Mouse (Mus musculus) gastrocnemius, postnatal 25 days (tissue): ENCODE measurements around the gene Col6a2. TPM values are rescaled to one million over a fixed set of nuclear protein-coding genes. Genes with fewer than 3 reads are reported as not detected.
A peak's percentile ranks its signal among the peaks of the same experiment; 100 is the strongest.

Experiments used
- DNase-seq: peaks from one replicate; pipeline ENCODE4 v3.0.0; 2022
- total RNA-seq, 2 experiments: library from RNA; stranded (reverse); gene quantifications; 1 replicate in 1 of 2; 2 replicates in 1 of 2; pipeline ENCODE4 v1.2.3; 2021

Gene Col6a2
- total RNA-seq, 2 experiments from 2014 or later, result 94.9 to 118 TPM

- no peak for DNase-seq
Measured at GRCm38 (mm10) chr10:76636601-76637000, 13.2 kb upstream of the Col6a2 start.

- DNase-seq, result peak; percentile 74
Measured at GRCm38 (mm10) chr10:76636026-76636425, 12.6 kb upstream of the Col6a2 start.

GRCm38 (mm10) chr10:76634584-76634983 lies 11.2 kb upstream of the Col6a2 start:
- DNase-seq, result no peak

GRCm38 (mm10) chr10:76634094-76634571 lies 10.7 kb upstream of the Col6a2 start:
- no peak for DNase-seq

GRCm38 (mm10) chr10:76632630-76633029 lies 9.2 kb upstream of the Col6a2 start:
- no peak for DNase-seq

DNA sequence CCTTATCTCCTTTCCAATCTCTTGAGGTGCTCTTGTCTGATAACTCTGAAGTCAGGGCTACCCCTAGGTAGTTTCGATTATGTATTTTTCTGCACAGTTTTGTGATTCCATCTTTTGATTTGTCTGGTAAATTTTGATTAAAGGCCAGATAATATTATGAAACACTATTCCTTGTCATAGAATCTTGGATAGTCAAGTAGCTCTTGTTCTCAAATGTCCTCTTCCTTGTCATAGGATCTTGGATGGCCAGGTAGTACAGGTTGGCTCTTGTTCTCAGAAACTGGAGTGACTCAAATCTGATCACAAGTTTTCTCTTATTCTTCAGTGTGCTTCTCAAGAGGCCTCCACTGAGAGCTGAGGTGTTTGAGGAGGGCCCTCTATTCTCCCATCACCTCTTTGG lies 7.2 kb upstream of the Col6a2 start:
- no peak for DNase-seq

- no peak for DNase-seq
Measured at GRCm38 (mm10) chr10:76627714-76628113, 4.3 kb upstream of the Col6a2 start.

- no peak for DNase-seq
Measured at GRCm38 (mm10) chr10:76624903-76625302, 1.5 kb upstream of the Col6a2 start.

GRCm38 (mm10) chr10:76623734-76624133 lies 304 bp upstream of the Col6a2 start:
- DNase-seq, result no peak

DNA sequence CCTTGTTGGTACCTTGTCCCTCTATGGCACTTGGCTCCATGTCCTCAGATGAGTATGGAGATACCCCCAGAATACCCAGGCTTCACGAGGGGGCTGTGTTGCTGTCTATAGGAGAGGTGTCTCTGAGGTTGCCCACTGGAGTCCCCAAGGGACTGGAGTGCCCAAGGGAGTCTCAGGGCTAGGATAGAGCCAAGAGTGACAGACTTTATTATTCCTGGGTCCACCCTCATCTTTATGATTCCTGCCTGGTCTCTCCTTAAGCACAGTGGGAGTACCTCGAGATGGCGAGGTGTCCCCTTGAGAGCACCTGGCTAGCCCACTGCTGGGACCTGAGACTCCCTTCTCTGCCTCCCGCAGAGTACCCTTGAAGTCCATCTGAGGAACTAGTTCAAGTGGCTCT lies 1.0 kb downstream of the Col6a2 start:
- DNase-seq, result no peak

DNA sequence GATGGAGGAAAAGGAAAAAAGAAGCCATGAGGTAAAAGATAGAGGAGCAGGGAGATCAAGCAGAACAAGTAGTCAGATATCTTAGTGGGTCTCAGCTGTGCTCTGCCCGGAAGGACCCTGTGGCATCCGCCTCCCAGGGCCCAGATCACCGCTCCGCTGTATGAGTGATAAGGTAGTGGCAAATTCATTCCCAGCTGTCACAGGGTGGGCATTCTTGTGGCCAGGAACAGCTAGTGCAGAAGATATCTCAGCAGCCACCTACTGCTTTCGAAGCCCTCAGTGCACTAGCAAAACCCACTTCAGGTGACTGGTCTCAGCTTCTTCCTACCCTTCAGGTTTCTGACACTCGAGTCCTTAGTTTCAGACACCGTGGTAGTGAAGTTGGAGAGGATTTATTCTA lies 11.0 kb downstream of the Col6a2 start:
- DNase-seq, result no peak

- DNase-seq, result no peak
Measured at GRCm38 (mm10) chr10:76602690-76603089, 20.7 kb downstream of the Col6a2 start.

DNA sequence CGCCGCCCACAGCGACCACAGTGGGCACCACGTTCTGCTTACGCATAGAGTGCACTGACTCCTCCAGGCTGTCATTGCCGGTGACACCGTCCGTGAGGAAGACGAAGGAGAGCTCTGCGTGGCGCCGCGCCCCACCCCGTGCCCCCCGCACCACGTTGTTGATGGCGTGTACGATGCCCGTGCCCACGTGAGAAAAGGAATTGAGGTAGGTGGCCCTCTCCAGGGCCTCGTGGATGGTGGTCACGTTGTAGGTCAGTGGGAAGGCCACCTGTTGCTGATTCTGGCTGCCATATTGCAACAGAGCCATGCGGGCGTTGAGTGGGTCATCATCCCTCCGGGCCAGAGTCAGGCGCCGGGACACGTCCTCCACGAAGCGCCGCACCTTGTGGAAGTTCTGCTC lies 27.1 kb downstream of the Col6a2 start:
- DNase-seq, result no peak

GRCm38 (mm10) chr10:76590197-76590596 lies 33.2 kb downstream of the Col6a2 start:
- DNase-seq, result no peak

DNA sequence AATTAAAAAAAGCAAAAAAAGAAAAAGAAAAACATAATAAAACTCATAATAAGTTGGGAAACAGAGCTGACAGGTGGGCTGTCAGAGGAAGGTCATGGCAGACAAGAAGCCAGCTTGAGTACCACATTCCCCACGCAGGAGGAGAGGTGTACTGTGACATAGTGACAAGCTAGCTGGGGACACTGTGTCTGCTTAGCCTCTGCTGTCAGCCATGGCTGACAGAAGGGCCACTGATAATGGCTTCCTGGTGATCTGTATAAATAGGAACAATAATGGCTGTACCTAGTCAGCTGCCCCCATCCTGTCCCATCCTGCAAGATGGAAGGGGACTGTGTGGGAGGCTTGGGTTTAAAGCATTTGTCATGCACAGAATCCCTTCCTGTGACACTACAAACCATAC lies 37.2 kb downstream of the Col6a2 start:
- DNase-seq, result no peak

GRCm38 (mm10) chr10:76584138-76584537 lies 39.3 kb downstream of the Col6a2 start:
- no peak for DNase-seq

GRCm38 (mm10) chr10:76576920-76577319 lies 46.5 kb downstream of the Col6a2 start:
- no peak for DNase-seq

- no peak for DNase-seq
Measured at GRCm38 (mm10) chr10:76575374-76575773, 48.1 kb downstream of the Col6a2 start, which contains the start of gene Ftcd. Gene Ftcd (plus strand): TSS chr10:76575648.

DNA sequence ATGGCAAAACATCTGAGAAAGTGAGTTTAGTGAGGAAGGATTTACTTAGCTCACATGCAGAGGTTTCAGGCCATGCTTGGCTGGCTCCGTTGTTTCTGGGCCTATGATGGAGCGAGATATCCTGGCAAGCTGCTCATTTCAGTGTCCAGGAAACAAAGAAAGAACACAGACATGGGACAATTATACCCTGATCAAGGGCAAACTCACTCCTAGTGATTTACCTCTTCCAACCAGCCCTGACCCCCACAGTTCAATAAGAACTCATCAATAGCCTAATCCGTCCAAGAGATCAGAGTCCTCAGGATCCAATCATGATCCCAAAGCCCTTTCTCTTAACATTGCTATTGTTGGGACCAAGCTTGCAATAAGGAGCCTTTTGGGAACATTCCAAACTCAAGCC lies 51.3 kb downstream of the Col6a2 start:
- DNase-seq, result no peak

GRCm38 (mm10) chr10:76571070-76571469 lies 52.4 kb downstream of the Col6a2 start:
- no peak for DNase-seq

DNA sequence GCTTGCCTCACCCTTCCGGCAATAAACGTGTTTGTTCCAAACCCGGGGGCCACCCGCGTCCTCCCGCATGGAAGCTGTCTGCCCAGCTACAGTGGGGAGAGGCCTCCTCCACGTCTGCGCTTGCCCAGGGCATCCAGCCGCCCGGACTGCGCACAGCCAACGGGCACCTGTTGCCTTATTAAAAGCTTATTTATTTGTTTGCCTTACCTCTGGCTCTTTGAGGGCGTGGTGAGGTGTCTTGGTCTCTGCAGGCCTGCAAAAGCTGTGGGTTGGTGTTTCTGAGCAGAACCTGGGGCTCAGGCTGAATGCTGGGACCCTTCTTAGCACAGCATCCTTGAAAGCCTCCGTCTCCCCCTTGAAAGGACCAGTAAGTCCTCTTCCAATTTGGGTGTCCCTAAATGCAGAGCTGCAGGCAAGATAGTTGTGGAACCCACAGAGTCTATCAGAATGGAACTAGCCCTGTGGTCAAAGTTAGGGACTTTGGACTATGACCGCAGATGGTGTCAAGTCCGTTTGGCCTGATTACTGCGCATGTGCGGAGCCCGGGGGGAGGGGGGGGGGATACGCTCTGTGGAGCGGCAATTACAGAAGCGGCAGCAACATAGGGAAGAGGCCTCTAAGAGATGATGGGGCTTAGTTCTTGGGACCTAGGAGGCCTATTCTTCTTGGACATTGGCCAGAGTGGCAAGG lies 53.3 kb downstream of the Col6a2 start:
- DNase-seq, result no peak

DNA sequence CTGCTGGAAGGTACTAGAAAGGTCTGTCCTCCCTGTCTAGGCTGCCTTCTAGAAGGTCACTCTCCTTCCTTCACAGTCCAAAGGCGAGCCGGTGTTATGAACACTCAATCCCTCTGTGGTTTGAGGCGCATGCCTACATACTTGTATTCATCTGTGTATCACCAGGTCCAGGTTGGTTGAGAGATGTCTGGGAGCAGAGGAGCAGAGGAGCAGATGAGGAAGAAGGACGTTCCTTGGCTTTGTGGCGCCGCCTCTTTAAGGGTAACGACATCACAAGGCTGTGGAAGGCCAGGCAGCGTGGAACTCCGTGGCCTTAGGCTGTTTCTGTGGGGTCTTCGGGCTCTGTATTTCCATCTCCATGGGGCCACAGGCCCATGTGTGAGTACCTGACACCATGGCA lies 61.5 kb downstream of the Col6a2 start, which contains the start of gene Spatc1l:
Gene Spatc1l (plus strand): TSS at position 301 of the 400 bp plus-strand sequence.
- DNase-seq, result no peak

DNA sequence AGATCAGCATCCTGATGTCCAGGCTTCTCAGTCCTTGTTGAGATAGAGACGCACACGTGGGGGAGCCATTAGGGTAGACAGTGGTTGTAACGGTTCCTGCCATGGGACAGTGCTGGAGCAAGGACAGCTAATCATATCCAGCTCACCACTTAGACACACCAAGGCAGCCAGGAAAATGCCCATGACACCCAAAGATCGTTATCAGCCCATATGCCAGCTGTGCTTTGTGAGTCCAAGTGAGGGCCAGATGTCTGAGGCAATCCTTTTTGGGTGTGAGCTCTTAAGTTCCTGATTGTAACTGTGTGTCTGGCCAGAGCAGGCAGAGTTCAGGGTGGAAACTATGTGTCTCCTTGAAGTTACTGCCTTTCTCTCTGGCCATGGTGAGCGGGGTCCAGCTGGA lies 69.4 kb downstream of the Col6a2 start:
- DNase-seq, result peak; percentile 21

DNA sequence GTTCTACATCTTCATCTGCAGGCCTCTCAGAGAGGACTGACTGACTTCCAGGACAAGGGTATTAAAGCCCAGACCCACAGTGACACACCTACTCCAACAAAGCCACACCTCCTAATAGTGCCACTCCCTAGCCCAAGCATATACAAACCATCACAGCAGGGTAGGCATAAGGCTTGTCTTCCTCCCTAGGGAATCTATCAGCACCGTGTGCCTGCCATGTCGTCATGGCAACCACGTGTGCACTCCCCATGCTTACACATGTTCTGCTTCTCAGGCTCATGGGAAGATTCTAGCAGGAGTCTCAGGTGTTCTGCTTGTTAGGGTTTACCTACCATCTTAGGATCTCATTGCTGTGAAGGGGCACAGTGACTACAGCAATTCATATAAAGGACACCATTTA lies 71.9 kb downstream of the Col6a2 start:
- DNase-seq, result no peak
